Mouse (Mus musculus): ENCODE results near the gene Tmprss9.

DNA sequence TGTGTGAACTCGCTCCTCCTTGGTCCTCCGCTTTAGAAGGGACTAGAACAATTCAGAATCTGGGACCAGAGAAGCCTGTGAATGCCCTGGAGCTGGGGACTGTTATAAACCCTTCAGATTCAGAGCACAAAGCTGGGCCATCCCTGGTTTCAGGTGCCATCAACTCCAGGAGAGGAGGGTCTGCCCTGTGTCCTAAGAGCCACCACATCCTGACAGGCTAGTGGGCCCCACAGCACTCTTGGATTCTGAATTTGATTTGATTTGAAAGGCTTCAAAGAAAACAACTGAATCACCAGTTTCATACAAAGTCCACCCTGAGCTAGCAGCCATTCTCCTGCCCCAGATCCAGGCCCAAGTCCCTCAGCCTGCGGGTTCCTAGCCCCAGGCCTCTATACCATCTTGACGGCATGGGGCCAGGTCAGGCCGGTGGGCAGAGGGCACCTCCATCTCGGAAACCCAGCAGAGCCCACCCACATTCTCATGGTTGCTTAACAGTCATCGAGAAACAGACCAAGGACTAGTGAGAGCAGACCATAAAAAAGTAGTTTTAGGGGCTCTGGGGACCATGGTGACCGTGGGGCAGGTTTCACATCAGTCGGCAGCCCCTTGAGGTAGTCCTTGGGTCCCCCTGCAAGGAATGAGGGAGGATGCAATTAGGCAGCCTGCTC is 30.8 kb downstream of the Tmprss9 start:
- TF ChIP-seq GATA1 (IDR thresholded peaks at IDR 0.05; ENCODE audit: borderline replicate concordance, low read length) (no peak), FLI1 (IDR thresholded peaks at IDR 0.05; ENCODE audit: low read length) (no peak)

Measured in megakaryocyte, embryonic 14.5 days (primary cell).